Mouse (Mus musculus) adrenal gland, adult 8-10 months (tissue): ENCODE measurements around the gene Camsap1. TPM values are rescaled to one million over a fixed set of nuclear protein-coding genes. Genes with fewer than 3 reads are reported as not detected.

Experiments
- DNase-seq: peaks from one replicate; pipeline ENCODE4 v3.0.0; 2022
- total RNA-seq, 4 experiments: library from RNA; stranded (reverse); gene quantifications; 2 replicates each; pipeline ENCODE4 v1.2.4; 2022

The Camsap1 gene
- total RNA-seq, 4 experiments from 2014 or later, result 36.7 to 45.2 (median 39.8) TPM

GRCm38 (mm10) chr2:25879061-25879460 is 104.0 kb downstream of the Camsap1 start:
- no peak for DNase-seq

DNA sequence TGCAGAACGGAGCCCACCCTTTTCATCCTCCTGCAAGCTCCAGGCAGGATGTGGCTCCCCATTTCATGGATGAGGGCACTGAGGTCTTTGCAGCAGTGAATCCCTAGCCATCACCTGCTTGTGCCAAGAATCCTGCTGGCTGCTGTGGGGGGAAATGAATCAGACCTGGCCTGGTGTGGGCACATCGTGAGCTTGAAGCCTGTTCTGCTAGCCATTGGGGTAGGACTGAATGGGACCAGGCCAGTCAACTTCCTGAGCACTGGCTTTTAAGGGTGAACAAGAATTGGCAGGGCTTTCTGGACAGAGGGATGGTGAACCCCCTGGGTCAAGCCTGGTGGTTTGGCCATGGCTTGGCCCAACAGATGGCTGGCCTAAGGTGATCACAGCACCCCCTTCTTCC is 104.6 kb downstream of the Camsap1 start:
- no peak for DNase-seq

DNA sequence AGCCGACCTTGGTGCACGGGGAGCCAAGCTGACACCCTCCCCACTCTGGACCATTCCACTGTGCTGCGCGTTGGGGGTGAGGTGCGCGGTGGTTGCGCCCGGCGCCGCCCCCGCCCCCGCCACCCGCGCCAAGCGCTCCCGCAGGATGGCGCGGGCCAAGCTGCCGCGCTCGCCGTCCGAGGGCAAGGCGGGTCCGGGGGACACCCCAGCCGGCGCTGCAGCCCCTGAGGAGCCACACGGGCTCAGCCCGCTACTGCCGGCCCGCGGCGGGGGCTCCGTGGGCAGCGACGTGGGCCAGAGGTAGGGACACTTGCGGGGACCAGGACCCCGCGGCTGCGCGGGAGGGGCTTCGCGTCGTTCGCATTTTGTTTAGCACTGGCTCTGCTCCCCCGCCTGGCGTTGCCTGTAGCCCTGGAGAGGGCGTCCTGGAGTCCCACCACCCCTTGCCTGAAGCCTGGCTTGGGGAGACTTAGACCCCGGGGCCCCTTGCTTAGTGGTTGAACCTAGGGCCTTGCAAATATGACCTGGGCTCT is 105.3 kb downstream of the Camsap1 start:
- no peak for DNase-seq

DNA sequence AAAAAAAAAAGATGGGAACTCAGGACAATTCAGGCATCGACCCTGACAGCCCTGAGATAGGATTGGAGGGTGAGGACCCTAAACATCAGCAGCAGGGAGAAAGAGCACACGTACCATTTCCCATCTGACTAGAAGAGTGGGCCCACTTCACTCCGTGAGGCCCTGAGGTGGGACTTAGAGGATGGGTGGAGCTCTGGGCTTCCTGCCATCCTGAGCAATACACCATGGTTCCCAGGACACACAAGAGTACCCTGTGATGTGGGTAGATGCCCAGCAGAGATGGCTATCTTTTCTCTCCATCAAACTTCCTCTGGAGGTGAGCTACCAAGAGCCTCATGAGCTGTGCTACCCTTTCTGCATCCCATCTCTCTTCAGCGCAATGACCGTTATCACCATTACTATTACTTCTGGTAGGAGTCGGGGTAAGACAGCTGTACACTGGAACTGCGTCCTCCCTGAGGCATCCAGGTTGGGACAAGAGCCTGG is 105.8 kb downstream of the Camsap1 start:
- DNase-seq, result no peak

Other genes starting within 250 kb of the Camsap1 start
- not detected for gene Obp2b, start 246.3 kb downstream of the Camsap1 start, total RNA-seq
- gene Lcn3, start 217.7 kb downstream of the Camsap1 start, total RNA-seq, result not detected
- gene Lcn11, start 206.3 kb downstream of the Camsap1 start, total RNA-seq, result not detected
- gene Gm13539, start 201.0 kb downstream of the Camsap1 start, total RNA-seq, result not detected
- not detected for gene Glt6d1, start 167.4 kb downstream of the Camsap1 start, total RNA-seq
- not detected for gene Lcn9, start 160.1 kb downstream of the Camsap1 start, total RNA-seq
- not detected for gene Sohlh1, start 136.0 kb downstream of the Camsap1 start, total RNA-seq
- gene Kcnt1, start 119.5 kb downstream of the Camsap1 start, total RNA-seq, result 10 to 100 TPM in 2 of 4 experiments, 1 to 10 TPM in 2; 1.8 to 12.1 (median 8.0) TPM
- 10 to 100 TPM; 24.8 to 39.8 (median 29.9) TPM for gene Ubac1, start 38.5 kb upstream of the Camsap1 start, total RNA-seq
- 10 to 100 TPM; 42.6 to 58.0 (median 46.9) TPM for gene Nacc2, start 139.9 kb upstream of the Camsap1 start, total RNA-seq
- gene Lhx3, start 225.0 kb upstream of the Camsap1 start, total RNA-seq, result 1 to 10 TPM in 2 of 4 experiments, under 1 TPM in 1, not detected in 1; 0.48 to 6.4 (median 4.0) TPM